Mouse (Mus musculus): ENCODE measurements at regions not wholly inside any gene's neighbourhood (a gene's known extent, or its start where the extent isn't known, plus 50 kb on each side); places are given as distances from the start of the nearest gene placed in this dataset.

DNA sequence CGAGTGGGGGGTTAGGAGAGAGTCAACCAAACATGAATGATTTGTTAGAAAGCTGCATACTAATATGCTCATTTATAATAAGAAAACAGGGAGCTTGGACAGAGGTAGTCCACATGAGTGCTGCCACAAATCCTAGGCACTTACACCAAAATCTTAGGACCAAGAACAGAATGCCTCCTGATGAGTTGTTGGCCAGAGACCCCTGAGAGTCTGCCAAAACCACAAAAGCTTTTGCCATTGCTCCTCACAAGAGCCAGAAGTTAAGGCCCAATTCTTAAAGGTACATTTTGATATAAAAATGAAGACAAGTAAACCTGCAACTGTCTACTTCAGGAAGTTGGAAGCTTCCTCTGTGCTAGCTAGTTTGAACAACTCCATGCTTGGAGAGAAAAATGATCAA is 820.7 kb upstream of the Map3k7 start:
- TF ChIP-seq POLR2A (IDR thresholded peaks at IDR 0.05; ENCODE audit: control insufficient read depth, low read depth, low read length), result no peak
- no peak for TF ChIP-seq CTCF (IDR thresholded peaks at IDR 0.05; ENCODE audit: control insufficient read depth, insufficient read depth, insufficient replicate concordance, low read depth, low read length)
- Histone ChIP-seq H3K36me3 (ENCODE audit: control insufficient read depth, insufficient read depth, low read length) (no peaks in the 10 kb centered on the region), H3K4me1 (ENCODE audit: control insufficient read depth, insufficient read depth, low read length) (no peaks in the 10 kb centered on the region), H3K27me3 (ENCODE audit: control insufficient read depth, insufficient read depth, low read length) (no peaks in the 10 kb centered on the region), H3K27ac (ENCODE audit: control insufficient read depth, insufficient read depth, low read depth, low read length) (no peak overlapping the region), H3K4me3 (ENCODE audit: control insufficient read depth, low read depth, low read length) (no peak overlapping the region)

DNA sequence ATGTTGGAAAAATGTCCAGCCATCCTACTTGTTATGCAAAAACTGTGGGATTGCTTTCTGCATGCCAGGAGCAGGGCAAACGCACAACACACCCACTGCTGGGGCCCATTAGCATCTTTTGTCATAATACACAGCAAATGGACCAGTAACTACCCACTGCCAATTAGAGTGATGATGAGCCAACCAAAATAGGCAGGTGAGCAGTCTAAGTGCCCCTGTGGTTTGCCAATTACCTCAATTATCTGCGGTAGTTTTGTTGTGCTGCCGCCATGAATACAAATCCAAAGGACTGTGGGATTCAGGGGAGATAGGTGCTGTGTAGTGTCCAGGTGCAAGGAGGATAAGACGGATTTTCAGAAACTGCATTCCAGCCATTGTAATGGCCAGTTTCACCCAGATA is 796.5 kb upstream of the Map3k7 start:
- TF ChIP-seq CTCF (IDR thresholded peaks at IDR 0.05; ENCODE audit: control insufficient read depth, insufficient read depth, insufficient replicate concordance, low read depth, low read length) (no peak), POLR2A (IDR thresholded peaks at IDR 0.05; ENCODE audit: control insufficient read depth, low read depth, low read length) (no peak)
- H3K36me3 ChIP-seq (ENCODE audit: control insufficient read depth, insufficient read depth, low read length), result no peaks in the 10 kb centered on the region
- no peak overlapping the region for H3K27ac ChIP-seq (ENCODE audit: control insufficient read depth, insufficient read depth, low read depth, low read length)
- H3K27me3 ChIP-seq (ENCODE audit: control insufficient read depth, insufficient read depth, low read length), result no peaks in the 10 kb centered on the region
- H3K4me3 ChIP-seq (ENCODE audit: control insufficient read depth, low read depth, low read length), result no peak overlapping the region
- H3K4me1 ChIP-seq (ENCODE audit: control insufficient read depth, insufficient read depth, low read length), result no peaks in the 10 kb centered on the region

DNA sequence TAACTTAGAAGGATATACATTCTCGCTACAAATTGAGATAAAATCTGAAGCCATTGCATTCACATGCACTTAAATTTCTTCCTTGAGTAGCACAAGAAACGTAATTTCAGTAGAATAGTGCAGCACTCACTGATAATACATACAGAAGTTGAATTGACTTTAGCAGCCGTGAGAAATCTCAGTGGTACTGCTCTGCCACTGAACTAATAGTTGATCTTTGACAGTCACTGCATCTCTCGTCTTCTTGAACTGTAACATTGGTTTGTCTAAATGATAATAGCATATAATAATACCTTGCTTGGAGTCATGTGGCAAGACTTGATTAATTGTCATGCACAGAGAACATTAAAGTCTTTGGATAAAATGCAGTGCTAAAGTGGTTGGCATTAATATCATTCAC is 795.5 kb upstream of the Map3k7 start:
- H3K36me3 ChIP-seq (ENCODE audit: control insufficient read depth, insufficient read depth, low read length), result no peaks in the 10 kb centered on the region
- no peak overlapping the region for H3K27ac ChIP-seq (ENCODE audit: control insufficient read depth, insufficient read depth, low read depth, low read length)
- H3K4me1 ChIP-seq (ENCODE audit: control insufficient read depth, insufficient read depth, low read length), result no peaks in the 10 kb centered on the region
- no peak overlapping the region for H3K4me3 ChIP-seq (ENCODE audit: control insufficient read depth, low read depth, low read length)
- no peaks in the 10 kb centered on the region for H3K27me3 ChIP-seq (ENCODE audit: control insufficient read depth, insufficient read depth, low read length)
- TF ChIP-seq POLR2A (IDR thresholded peaks at IDR 0.05; ENCODE audit: control insufficient read depth, low read depth, low read length) (no peak), CTCF (IDR thresholded peaks at IDR 0.05; ENCODE audit: control insufficient read depth, insufficient read depth, insufficient replicate concordance, low read depth, low read length) (no peak)

DNA sequence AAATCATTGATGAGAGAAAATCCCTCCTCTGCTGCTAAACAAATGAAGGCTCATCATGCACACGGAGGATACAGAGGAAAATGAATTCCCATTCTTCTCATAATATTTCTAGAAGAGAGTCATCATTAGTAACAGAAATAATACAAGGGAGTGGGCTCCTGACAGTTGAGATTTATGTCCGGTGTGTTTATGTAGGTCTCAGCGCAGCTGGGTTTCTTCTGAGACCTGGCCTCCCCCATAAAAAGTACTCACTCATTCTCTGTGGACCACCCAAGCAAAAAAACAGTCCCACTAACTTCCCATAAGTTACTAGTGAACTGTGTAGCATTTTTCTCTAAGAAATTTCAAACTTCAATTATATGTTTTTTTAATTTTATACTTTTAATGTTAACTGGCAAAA is 792.7 kb upstream of the Map3k7 start:
- Histone ChIP-seq H3K27me3 (ENCODE audit: control insufficient read depth, insufficient read depth, low read length) (no peaks in the 10 kb centered on the region), H3K4me3 (ENCODE audit: control insufficient read depth, low read depth, low read length) (no peak overlapping the region), H3K4me1 (ENCODE audit: control insufficient read depth, insufficient read depth, low read length) (no peaks in the 10 kb centered on the region), H3K27ac (ENCODE audit: control insufficient read depth, insufficient read depth, low read depth, low read length) (no peak overlapping the region), H3K36me3 (ENCODE audit: control insufficient read depth, insufficient read depth, low read length) (no peaks in the 10 kb centered on the region)
- no peak for TF ChIP-seq CTCF (IDR thresholded peaks at IDR 0.05; ENCODE audit: control insufficient read depth, insufficient read depth, insufficient replicate concordance, low read depth, low read length)
- no peak for TF ChIP-seq POLR2A (IDR thresholded peaks at IDR 0.05; ENCODE audit: control insufficient read depth, low read depth, low read length)

DNA sequence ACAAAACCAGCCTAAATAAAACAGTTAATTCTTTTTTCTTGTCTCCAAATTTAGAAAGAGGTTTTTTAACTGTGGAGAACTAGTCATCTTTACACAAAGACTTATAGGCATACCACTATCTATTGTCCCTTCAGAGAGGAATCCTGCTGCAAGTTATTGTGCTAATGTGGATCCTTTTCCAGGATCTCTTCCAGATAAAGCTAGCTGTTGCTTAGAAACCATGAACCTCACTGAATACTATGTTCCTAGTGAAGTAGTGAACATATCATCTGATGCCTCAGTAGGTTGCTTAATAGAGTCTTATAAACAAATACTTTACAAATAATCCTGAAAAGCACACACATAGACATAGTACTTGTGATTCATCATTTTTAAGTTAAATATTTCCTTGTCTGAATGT is 766.0 kb upstream of the Map3k7 start:
- Histone ChIP-seq H3K36me3 (ENCODE audit: control insufficient read depth, insufficient read depth, low read length) (no peaks in the 10 kb centered on the region), H3K27me3 (ENCODE audit: control insufficient read depth, insufficient read depth, low read length) (no peaks in the 10 kb centered on the region), H3K4me1 (ENCODE audit: control insufficient read depth, insufficient read depth, low read length) (no peaks in the 10 kb centered on the region), H3K27ac (ENCODE audit: control insufficient read depth, insufficient read depth, low read depth, low read length) (no peak overlapping the region), H3K4me3 (ENCODE audit: control insufficient read depth, low read depth, low read length) (no peak overlapping the region)
- no peak for TF ChIP-seq POLR2A (IDR thresholded peaks at IDR 0.05; ENCODE audit: control insufficient read depth, low read depth, low read length)
- no peak for TF ChIP-seq CTCF (IDR thresholded peaks at IDR 0.05; ENCODE audit: control insufficient read depth, insufficient read depth, insufficient replicate concordance, low read depth, low read length)

DNA sequence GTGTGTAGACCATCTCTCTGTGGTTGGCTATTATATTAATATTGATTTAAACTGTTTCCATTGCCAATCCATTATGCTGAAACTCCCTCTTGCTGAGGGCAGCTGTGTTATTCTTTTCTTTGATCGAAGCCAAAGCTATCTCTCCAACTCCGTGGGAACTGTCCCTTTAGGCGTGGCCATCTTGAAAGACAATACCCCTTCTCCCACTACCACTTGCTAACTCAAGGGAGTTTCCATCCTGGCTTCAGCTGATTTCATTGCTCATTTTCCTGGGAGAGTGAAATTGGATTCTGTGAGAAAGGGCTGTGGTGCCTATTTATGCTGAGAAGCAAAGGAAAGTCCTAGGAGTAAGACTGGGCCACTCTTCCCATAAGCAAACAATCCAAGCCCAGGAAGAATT is 760.6 kb upstream of the Map3k7 start:
- TF ChIP-seq POLR2A (IDR thresholded peaks at IDR 0.05; ENCODE audit: control insufficient read depth, low read depth, low read length) (no peak), CTCF (IDR thresholded peaks at IDR 0.05; ENCODE audit: control insufficient read depth, insufficient read depth, insufficient replicate concordance, low read depth, low read length) (no peak)
- no peak overlapping the region for H3K4me3 ChIP-seq (ENCODE audit: control insufficient read depth, low read depth, low read length)
- H3K4me1 ChIP-seq (ENCODE audit: control insufficient read depth, insufficient read depth, low read length), result no peaks in the 10 kb centered on the region; the same call in 1 of the 2 replicates
- H3K27me3 ChIP-seq (ENCODE audit: control insufficient read depth, insufficient read depth, low read length), result no peaks in the 10 kb centered on the region
- H3K36me3 ChIP-seq (ENCODE audit: control insufficient read depth, insufficient read depth, low read length), result no peaks in the 10 kb centered on the region
- H3K27ac ChIP-seq (ENCODE audit: control insufficient read depth, insufficient read depth, low read depth, low read length), result no peak overlapping the region

DNA sequence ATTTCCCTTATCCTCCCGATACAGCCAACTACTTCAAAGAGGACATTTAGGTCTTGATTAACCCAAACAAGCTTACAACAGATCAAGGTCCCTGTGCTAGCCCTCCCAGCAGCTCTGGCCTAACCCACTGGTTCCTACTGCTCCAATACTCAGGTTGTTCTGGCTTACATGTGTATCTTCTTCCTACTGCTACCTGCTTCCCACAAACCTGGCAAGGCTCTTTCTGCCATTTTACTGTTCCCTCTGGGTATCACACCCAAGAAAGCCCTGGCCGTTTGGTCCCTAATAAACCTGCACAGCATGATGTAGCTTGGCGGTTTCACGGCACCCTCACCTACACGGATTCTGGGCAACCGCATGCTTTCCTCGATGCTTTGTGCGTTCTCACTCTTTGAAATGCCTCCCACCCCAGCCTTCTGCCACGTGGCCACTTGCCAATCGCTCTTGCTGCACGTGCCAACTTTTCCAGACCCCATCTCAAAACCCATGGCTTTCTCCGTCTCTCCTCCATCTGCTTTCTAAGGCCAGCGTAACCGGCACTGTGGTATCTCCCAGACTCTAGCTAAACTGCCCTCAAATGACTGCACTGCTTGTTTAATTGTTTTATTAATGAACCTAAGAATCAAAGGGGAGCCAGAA is 758.4 kb upstream of the Map3k7 start:
- Histone ChIP-seq H3K27me3 (ENCODE audit: control insufficient read depth, insufficient read depth, low read length) (no peaks in the 10 kb centered on the region), H3K4me1 (ENCODE audit: control insufficient read depth, insufficient read depth, low read length) (no peaks in the 10 kb centered on the region; the same call in 1 of the 2 replicates), H3K27ac (ENCODE audit: control insufficient read depth, insufficient read depth, low read depth, low read length) (no peak overlapping the region), H3K36me3 (ENCODE audit: control insufficient read depth, insufficient read depth, low read length) (no peaks in the 10 kb centered on the region), H3K4me3 (ENCODE audit: control insufficient read depth, low read depth, low read length) (no peak overlapping the region)
- TF ChIP-seq POLR2A (IDR thresholded peaks at IDR 0.05; ENCODE audit: control insufficient read depth, low read depth, low read length) (no peak), CTCF (IDR thresholded peaks at IDR 0.05; ENCODE audit: control insufficient read depth, insufficient read depth, insufficient replicate concordance, low read depth, low read length) (no peak)

DNA sequence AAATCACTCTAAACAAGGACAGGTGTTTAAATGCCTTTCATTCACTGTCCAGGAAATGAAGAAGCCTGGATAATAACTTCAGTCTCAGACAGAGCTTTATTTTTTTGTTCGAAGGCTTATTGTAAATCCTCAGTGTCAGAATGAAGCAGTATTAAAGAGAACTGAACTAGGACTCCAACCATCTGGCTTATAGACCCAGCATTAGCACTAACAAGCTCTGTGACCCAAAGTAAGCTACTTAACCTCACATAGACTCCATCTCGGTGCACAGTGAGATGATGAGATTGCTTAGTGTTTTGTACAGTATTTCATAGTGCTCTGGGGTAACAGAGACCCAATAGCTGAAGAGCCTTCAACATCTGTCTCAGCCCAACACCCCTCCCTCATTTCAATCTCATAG is 738.2 kb upstream of the Map3k7 start:
- TF ChIP-seq POLR2A (IDR thresholded peaks at IDR 0.05; ENCODE audit: control insufficient read depth, low read depth, low read length), result no peak
- no peak for TF ChIP-seq CTCF (IDR thresholded peaks at IDR 0.05; ENCODE audit: control insufficient read depth, insufficient read depth, insufficient replicate concordance, low read depth, low read length)

More for the DNA sequence above, 738.2 kb upstream of the Map3k7 start:
- Histone ChIP-seq H3K4me3 (ENCODE audit: control insufficient read depth, low read depth, low read length) (no peak overlapping the region), H3K27me3 (ENCODE audit: control insufficient read depth, insufficient read depth, low read length) (no peaks in the 10 kb centered on the region), H3K27ac (ENCODE audit: control insufficient read depth, insufficient read depth, low read depth, low read length) (no peak overlapping the region), H3K4me1 (ENCODE audit: control insufficient read depth, insufficient read depth, low read length) (no peaks in the 10 kb centered on the region), H3K36me3 (ENCODE audit: control insufficient read depth, insufficient read depth, low read length) (no peaks in the 10 kb centered on the region)
